Mouse (Mus musculus): ENCODE measurements at regions not wholly inside any gene's neighbourhood (a gene's known extent, or its start where the extent isn't known, plus 50 kb on each side); places are given as distances from the start of the nearest gene placed in this dataset.
A peak's percentile ranks its signal among the peaks of the same experiment; 100 is the strongest.
"Not testable (repeated sequence)": the region's sequence is repeated elsewhere in the genome, so short reads cannot be mapped to it uniquely, and the experiment has no call there.

- Histone ChIP-seq H3K4me3 (ENCODE audit: low read length) (no peak overlapping the region), H3K27ac (no peak overlapping the region), H3K27me3 (ENCODE audit: insufficient read depth, low read length) (no peaks in the 10 kb centered on the region), H3K9ac (replicated peaks; ENCODE audit: low read length) (no peak overlapping the region), H3K4me2 (ENCODE audit: low read depth, low read length) (no peak overlapping the region), H3K9me3 (ENCODE audit: low read length) (no peaks in the 10 kb centered on the region), H3K4me1 (ENCODE audit: insufficient read depth, low read length) (no peaks in the 10 kb centered on the region), H3K36me3 (ENCODE audit: insufficient read depth, low read length) (no peaks in the 10 kb centered on the region)
- no peak for TF ChIP-seq CTCF (IDR thresholded peaks at IDR 0.05; ENCODE audit: low read depth)
- WGBS, result 96% methylated on average over 3 of the region's 3 CpGs
- DNase-seq (ENCODE audit: low spot score) (no peak), ATAC-seq (no peak)
These were observed 545.9 kb upstream of the Akr1e1 start for GRCm38 (mm10) chr13:5154911-5155310.

- no peak overlapping the region for H3K4me2 ChIP-seq (ENCODE audit: low read depth, low read length)
- no peaks in the 10 kb centered on the region for H3K4me1 ChIP-seq (ENCODE audit: insufficient read depth, low read length)
- no peak for DNase-seq (ENCODE audit: low spot score)
- TF ChIP-seq CTCF (IDR thresholded peaks at IDR 0.05; ENCODE audit: low read depth), result no peak
- no peak overlapping the region for H3K4me3 ChIP-seq (ENCODE audit: low read length)
- no peaks in the 10 kb centered on the region for H3K9me3 ChIP-seq (ENCODE audit: low read length)
- no peak overlapping the region for H3K9ac ChIP-seq (replicated peaks; ENCODE audit: low read length)
- no peaks in the 10 kb centered on the region for H3K27me3 ChIP-seq (ENCODE audit: insufficient read depth, low read length)
- 32% methylated on average over 5 of the region's 5 CpGs for WGBS
- ATAC-seq, result no peak
- no peak overlapping the region for H3K27ac ChIP-seq
- no peaks in the 10 kb centered on the region for H3K36me3 ChIP-seq (ENCODE audit: insufficient read depth, low read length)
These were observed 551.1 kb upstream of the Akr1e1 start for GRCm38 (mm10) chr13:5159765-5160684.

- no peaks in the 10 kb centered on the region for H3K9me3 ChIP-seq (ENCODE audit: low read length)
- WGBS, result 77% methylated on average over 2 of the region's 2 CpGs
- no peak overlapping the region for H3K9ac ChIP-seq (replicated peaks; ENCODE audit: low read length)
- H3K4me3 ChIP-seq (ENCODE audit: low read length), result no peak overlapping the region
- TF ChIP-seq CTCF (IDR thresholded peaks at IDR 0.05; ENCODE audit: low read depth), result no peak
- no peak overlapping the region for H3K27ac ChIP-seq
- DNase-seq (ENCODE audit: low spot score) (no peak), ATAC-seq (no peak)
- no peaks in the 10 kb centered on the region for H3K36me3 ChIP-seq (ENCODE audit: insufficient read depth, low read length)
- no peak overlapping the region for H3K4me2 ChIP-seq (ENCODE audit: low read depth, low read length)
- H3K4me1 ChIP-seq (ENCODE audit: insufficient read depth, low read length), result no peaks in the 10 kb centered on the region
- no peaks in the 10 kb centered on the region for H3K27me3 ChIP-seq (ENCODE audit: insufficient read depth, low read length)
These were observed 557.7 kb upstream of the Akr1e1 start for GRCm38 (mm10) chr13:5166716-5167115.

- Histone ChIP-seq H3K27me3 (ENCODE audit: insufficient read depth, low read length) (no peaks in the 10 kb centered on the region), H3K4me1 (ENCODE audit: insufficient read depth, low read length) (no peaks in the 10 kb centered on the region), H3K4me3 (ENCODE audit: low read length) (no peak overlapping the region), H3K27ac (no peak overlapping the region), H3K4me2 (ENCODE audit: low read depth, low read length) (no peak overlapping the region), H3K9ac (replicated peaks; ENCODE audit: low read length) (no peak overlapping the region), H3K36me3 (ENCODE audit: insufficient read depth, low read length) (no peaks in the 10 kb centered on the region), H3K9me3 (ENCODE audit: low read length) (no peaks in the 10 kb centered on the region)
- TF ChIP-seq CTCF (IDR thresholded peaks at IDR 0.05; ENCODE audit: low read depth), result no peak
- DNase-seq (ENCODE audit: low spot score) (peak; percentile 10), ATAC-seq (no peak)
- 39% methylated on average over 4 of the region's 4 CpGs for WGBS
These were observed 570.0 kb upstream of the Akr1e1 start for GRCm38 (mm10) chr13:5178996-5179395.

- 64% methylated on average over 2 of the region's 2 CpGs for WGBS
- no peaks in the 10 kb centered on the region for H3K36me3 ChIP-seq (ENCODE audit: insufficient read depth, low read length)
- no peaks in the 10 kb centered on the region for H3K4me1 ChIP-seq (ENCODE audit: insufficient read depth, low read length)
- no peaks in the 10 kb centered on the region for H3K9me3 ChIP-seq (ENCODE audit: low read length)
- DNase-seq (ENCODE audit: low spot score) (no peak), ATAC-seq (no peak)
- H3K27ac ChIP-seq, result no peak overlapping the region
- H3K4me3 ChIP-seq (ENCODE audit: low read length), result no peak overlapping the region
- TF ChIP-seq CTCF (IDR thresholded peaks at IDR 0.05; ENCODE audit: low read depth), result no peak
- no peak overlapping the region for H3K9ac ChIP-seq (replicated peaks; ENCODE audit: low read length)
- no peaks in the 10 kb centered on the region for H3K27me3 ChIP-seq (ENCODE audit: insufficient read depth, low read length)
- H3K4me2 ChIP-seq (ENCODE audit: low read depth, low read length), result no peak overlapping the region
These were observed 570.6 kb upstream of the Akr1e1 start for GRCm38 (mm10) chr13:5179552-5179951.

GRCm38 (mm10) chr13:5185237-5185800 lies 576.3 kb upstream of the Akr1e1 start:
- not testable (repeated sequence) for H3K4me3 ChIP-seq (ENCODE audit: low read length); H3K27me3 ChIP-seq (ENCODE audit: insufficient read depth, low read length); H3K9ac ChIP-seq (replicated peaks; ENCODE audit: low read length); H3K27ac ChIP-seq; H3K36me3 ChIP-seq (ENCODE audit: insufficient read depth, low read length); H3K4me2 ChIP-seq (ENCODE audit: low read depth, low read length); H3K9me3 ChIP-seq (ENCODE audit: low read length); H3K4me1 ChIP-seq (ENCODE audit: insufficient read depth, low read length); ATAC-seq; DNase-seq (ENCODE audit: low spot score)
- 38% methylated on average over 1 of the region's 1 CpGs for WGBS

GRCm38 (mm10) chr13:5202736-5203135 lies 593.8 kb upstream of the Akr1e1 start:
- Histone ChIP-seq H3K9me3 (ENCODE audit: low read length) (no peaks in the 10 kb centered on the region), H3K4me2 (ENCODE audit: low read depth, low read length) (no peak overlapping the region), H3K27me3 (ENCODE audit: insufficient read depth, low read length) (no peaks in the 10 kb centered on the region), H3K36me3 (ENCODE audit: insufficient read depth, low read length) (no peaks in the 10 kb centered on the region), H3K27ac (no peak overlapping the region), H3K4me3 (ENCODE audit: low read length) (no peak overlapping the region), H3K9ac (replicated peaks; ENCODE audit: low read length) (no peak overlapping the region), H3K4me1 (ENCODE audit: insufficient read depth, low read length) (no peaks in the 10 kb centered on the region)
- no peak for TF ChIP-seq CTCF (IDR thresholded peaks at IDR 0.05; ENCODE audit: low read depth)
- ATAC-seq (no peak), DNase-seq (ENCODE audit: low spot score) (no peak)
- WGBS, result 88% methylated on average over 1 of the region's 1 CpGs

Data from hindbrain, postnatal 0 days (tissue).